Mouse (Mus musculus): ENCODE measurements around the gene Ctnnd2. TPM values are rescaled to one million over a fixed set of nuclear protein-coding genes. Genes with fewer than 3 reads are reported as not detected.
"Not testable (repeated sequence)": the region's sequence is repeated elsewhere in the genome, so short reads cannot be mapped to it uniquely, and the experiment has no call there.

Gene Ctnnd2
- total RNA-seq (2021) = 100 to 1,000 TPM; 268 to 276 TPM
- long read RNA-seq, experiment 1, full-length matches to known transcripts = 79 of 234 reads
- long read RNA-seq, experiment 1, partial matches to known transcripts = 134 of 234 reads
- long read RNA-seq, experiment 1, other reads (novel, unspliced or antisense) = 21 of 234 reads
- long read RNA-seq, experiment 2, full-length matches to known transcripts = 58 of 203 reads
- long read RNA-seq, experiment 2, partial matches to known transcripts = 126 of 203 reads
- long read RNA-seq, experiment 2, other reads (novel, unspliced or antisense) = 19 of 203 reads

DNA sequence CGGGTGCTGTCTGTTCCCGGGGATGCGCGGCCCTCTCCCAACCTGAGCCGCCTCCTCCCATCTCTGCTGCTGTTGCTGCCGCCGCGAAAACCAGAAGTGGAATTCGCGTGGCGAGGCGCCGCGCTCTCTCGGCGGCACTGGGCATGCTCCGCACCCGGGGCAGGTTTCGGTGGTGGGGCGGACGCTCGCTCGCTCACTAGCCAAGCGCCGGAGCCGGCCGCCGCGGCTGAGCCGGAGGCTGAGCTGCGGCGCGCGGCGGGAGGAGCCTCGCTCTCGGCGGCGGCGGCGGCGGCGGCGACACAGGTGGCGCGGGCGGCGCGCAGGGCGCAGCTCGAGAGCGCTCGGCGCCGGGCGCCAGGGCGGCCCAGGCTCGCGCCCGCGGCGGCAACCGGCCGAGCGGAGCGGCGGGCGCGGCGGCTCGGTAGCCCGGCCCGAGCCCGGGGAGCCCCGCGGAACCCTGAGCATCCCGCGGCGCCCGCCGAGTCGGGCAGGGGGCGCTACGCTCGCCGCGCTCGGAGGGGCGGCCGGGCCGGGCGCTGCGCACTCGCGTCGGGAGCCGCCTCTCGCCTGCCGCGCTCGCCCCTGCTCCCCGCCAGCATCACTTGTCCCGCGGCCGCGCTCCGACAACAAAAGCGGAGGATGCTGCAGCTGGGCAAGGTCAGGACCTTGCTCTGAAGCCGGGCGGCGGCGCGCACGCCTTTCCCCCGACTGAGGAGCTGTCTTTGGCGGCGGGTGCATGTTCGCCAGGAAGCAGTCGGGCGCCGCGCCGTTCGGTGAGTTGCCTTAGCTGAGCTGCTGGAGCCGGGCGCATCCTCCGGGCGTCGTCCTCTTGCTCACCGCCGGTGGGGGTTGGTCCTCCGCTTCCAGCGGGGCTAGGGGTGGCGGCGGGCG is at the start of gene Ctnnd2:
Gene Ctnnd2, plus strand, starts transcription at position 203 of the 891 bp plus-strand sequence.
- peak; percentile 88 to 89 for DNase-seq (ENCODE audit: low spot score in 2 of 2)
- intact Hi-C loops (cut with DNase I) = loop anchor here (5.0 to 10.0 kb wide), 3 partner anchors 240 to 1092 kb away; no protein-coding TSS in a partner anchor

DNA sequence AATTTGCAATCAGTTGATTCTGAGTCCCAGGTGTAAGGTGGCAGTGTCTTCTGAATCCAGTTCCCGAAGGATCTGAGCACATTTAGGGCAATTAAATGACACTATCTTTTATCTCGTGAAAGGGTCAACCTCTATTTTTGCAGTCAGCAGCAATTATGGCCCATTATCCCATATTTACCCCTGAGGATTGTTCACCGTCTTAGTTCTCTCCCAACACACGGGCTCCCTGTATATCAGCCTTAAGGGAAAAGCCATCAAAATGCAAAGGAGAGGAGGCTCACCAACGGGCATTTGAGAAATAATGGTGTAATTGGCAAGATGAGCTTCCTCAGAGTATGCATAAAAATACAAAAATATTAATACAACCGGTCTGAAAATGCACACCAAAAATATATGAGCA is 41.7 kb upstream of the Ctnnd2 start:
- no peak for DNase-seq (ENCODE audit: low spot score in 2 of 2)
- intact Hi-C loops (cut with DNase I) = no loop called here

DNA sequence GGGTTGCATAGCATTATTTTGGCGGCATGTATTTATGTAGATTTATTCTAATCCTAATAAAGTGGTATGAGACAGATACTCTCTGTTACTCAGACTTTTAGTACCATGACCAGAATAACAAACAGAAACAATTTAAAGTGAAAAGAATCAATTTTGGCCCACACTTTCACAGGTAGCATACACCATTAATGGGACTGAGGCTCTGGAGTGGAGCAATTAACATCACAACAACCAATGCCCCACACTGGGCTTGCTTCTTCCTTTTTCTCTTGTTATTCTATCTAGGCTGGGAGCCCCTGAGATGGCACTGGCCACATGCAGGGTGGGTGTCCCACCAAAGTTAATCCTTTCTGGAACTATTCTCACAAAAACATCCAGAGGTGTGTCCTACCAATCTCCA is 32.8 kb upstream of the Ctnnd2 start:
- DNase-seq (ENCODE audit: low spot score in 2 of 2); intact Hi-C loops (cut with DNase I): not testable (repeated sequence)

DNA sequence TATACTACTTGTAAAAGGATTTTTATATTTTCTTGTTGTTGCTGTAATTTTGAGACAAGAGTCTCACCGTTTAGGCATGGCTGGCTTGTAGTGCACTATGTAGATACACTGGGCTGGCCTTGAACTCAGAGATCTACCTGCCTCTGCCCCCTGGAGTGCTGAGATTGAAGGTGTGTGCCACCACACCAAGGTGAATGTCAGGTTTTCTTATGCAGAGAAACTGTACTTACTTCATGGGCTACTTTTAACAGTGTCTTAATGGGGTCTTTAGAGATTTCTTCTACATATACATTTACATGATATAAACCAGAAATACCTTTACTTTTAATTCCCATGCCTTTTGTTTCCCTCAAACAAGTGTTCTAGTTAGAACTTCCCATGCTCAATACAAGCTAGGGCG is 27.0 kb upstream of the Ctnnd2 start:
- no peak for DNase-seq (ENCODE audit: low spot score in 2 of 2)
- intact Hi-C loops (cut with DNase I) = no loop called here

DNA sequence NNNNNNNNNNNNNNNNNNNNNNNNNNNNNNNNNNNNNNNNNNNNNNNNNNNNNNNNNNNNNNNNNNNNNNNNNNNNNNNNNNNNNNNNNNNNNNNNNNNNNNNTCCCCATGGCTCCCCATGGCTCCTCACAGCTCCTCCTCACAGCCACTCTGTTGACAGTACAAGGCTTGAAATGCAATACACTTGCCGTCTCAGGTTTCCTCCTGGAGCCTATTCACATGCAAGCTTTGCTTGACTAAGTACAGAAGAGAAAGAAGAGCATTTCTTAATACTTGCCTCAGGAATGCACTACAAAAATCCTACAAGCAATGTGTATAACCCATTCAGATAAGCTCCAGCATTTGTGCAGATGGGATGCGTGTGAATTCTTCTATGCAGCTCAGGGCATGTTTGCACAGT is 20.2 kb upstream of the Ctnnd2 start:
- intact Hi-C loops (cut with DNase I) = no loop called here

DNA sequence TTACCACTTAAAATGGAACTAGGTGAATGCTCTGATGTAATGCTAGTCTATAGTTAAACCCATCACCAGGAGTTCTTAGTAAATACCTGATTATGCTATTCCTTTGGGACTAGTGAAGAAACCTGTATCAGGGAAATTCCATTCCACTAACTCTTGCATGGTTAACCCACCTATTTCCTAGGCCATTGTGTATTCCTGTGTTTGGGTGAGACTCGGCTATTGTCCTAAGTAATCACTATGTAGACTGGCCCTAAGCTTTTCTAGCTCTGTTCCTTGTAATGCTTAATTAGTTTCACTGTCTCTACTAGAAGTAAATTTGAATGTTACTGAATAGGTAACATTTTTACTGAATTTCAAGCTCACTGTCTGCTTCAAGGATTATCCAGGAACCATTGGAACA is 14.4 kb upstream of the Ctnnd2 start:
- intact Hi-C loops (cut with DNase I) = no loop called here

More for the DNA sequence above, 20.2 kb upstream of the Ctnnd2 start:
- no peak for DNase-seq (ENCODE audit: low spot score in 2 of 2)

DNA sequence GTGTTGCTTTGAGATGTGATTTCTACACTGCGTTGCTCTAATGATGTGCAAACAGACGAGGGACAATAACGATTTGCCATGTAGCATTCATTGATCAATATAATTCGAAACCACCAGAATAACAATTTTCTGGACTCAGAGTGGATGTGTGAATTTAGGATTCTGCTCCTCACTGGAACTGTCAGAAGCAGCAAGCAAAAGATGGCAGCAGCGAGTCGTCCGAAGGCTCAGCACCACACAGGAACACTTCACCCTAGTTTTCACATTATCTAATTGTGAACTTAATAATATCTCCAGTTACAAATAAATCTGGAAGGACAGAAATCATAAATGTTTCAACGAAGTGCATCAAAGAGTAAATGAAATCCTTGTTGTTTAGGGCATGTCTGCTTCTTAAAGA is 2.4 kb upstream of the Ctnnd2 start:
- intact Hi-C loops (cut with DNase I) = loop anchor here (5.0 to 10.0 kb wide), 3 partner anchors 242 to 1095 kb away; no protein-coding TSS in a partner anchor
- peak in 1 of 2 experiments; percentile 32 for DNase-seq (ENCODE audit: low spot score in 2 of 2)

More for the DNA sequence above, 14.4 kb upstream of the Ctnnd2 start:
- DNase-seq (ENCODE audit: low spot score in 2 of 2) = no peak

DNA sequence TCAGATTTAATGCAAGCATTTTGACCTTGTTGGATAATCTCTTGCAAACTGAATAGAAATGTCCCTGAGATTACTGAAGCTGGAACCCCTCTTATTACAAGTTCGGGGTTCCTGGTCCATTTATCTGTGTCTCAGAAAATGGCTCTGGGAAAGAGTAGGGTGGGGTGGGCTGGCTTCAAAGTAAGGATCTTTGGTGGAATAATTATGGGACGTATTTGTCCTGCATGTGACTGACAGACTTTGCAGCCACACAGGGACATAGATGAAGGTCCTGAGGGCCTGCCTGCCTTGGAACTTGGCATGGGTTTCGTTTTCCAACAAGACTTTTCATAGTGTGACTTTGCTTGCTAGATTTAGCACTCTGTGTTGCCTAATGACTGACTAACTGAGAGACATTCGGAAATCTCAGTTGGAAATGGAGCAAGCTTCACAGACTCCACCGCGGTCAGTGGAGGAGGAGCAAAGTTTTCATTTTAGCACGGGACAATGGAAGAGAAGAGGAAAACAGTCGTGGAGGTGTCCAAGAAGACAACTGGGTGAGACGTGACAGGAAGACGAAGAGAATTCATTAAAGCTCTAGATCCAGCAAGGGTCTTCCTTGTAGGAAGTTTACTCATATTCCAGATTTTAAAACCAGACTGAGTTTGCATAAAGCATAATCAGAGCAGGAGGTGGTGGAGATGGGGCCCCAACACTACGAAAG is 749 bp upstream of the Ctnnd2 start:
- intact Hi-C loops (cut with DNase I) = loop anchor here (5.0 to 10.0 kb wide), 3 partner anchors 241 to 1093 kb away; no protein-coding TSS in a partner anchor
- DNase-seq (ENCODE audit: low spot score in 2 of 2) = no peak

DNA sequence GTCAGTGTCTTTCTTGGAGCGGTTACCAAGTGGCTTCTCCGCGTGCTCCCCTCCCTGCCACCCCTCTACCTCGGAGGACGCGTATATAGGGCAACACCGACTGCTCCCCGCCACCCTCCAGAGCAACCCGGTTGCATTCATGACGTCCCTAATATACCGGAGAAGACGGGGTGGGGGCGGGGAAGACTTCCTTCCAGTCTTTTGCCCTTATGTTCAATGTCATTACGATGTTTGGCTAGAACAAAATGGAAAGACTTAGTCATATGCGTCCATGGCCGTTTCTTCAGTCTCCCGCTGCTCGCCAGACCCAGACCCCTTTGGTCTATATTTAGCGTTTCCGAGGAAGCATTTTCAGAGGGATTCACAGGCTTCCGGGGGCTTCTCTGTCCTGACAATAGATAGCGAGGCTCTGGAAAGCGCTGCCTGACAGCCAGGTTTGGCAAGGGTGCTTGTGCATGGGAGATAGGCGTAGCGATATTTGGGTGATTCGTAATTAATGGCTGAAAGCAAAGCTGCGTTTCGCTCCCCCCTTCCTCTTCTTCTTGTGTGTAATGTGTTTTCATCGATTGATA is 1.1 kb downstream of the Ctnnd2 start:
- peak in 1 of 2 experiments; percentile 21 for DNase-seq (ENCODE audit: low spot score in 2 of 2)
- intact Hi-C loops (cut with DNase I) = loop anchor here (5.0 to 10.0 kb wide), 3 partner anchors 239 to 1091 kb away; no protein-coding TSS in a partner anchor

DNA sequence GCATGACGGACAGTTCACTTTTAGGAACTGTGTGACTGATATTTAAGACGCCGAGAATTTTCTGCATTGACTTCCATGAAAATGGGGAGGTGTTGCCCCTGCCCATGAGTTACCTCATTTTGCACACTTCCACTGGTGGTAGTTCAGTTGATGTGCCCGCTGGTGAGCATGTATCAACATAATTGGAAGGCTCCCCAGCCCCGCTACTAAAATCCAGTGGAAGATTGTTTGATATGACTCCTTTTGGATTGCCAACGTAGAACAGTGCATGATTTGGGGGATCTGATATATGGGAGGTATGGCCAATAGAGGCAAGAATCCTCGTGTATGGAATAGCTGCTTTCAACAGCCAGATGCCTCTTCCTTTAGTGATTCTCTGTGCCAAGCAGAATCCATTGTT is 1.9 kb downstream of the Ctnnd2 start:
- no peak for DNase-seq (ENCODE audit: low spot score in 2 of 2)
- intact Hi-C loops (cut with DNase I) = loop anchor here (5.0 to 10.0 kb wide), 3 partner anchors 238 to 1090 kb away; no protein-coding TSS in a partner anchor

DNA sequence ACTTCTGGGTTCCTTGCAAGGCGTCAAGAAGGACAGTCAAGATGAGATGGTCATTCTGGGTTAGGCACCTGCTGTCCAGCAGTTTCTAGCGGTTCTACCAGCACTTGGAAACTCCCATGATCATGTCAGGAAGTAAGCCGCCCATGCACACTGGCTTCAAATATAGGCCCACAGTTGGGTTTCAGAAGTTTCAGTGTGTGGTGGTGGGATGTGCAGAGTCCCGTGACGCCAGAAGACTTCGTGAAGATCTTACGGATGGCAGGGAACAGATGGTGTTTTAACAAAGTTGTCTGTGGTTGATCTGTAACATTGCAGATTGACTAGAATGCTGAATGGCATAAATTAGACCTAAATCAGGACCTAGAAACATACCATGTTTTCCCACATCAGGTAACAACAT is 11.6 kb downstream of the Ctnnd2 start:
- intact Hi-C loops (cut with DNase I) = no loop called here
- DNase-seq (ENCODE audit: low spot score in 2 of 2) = peak in 1 of 2 experiments; percentile 26

DNA sequence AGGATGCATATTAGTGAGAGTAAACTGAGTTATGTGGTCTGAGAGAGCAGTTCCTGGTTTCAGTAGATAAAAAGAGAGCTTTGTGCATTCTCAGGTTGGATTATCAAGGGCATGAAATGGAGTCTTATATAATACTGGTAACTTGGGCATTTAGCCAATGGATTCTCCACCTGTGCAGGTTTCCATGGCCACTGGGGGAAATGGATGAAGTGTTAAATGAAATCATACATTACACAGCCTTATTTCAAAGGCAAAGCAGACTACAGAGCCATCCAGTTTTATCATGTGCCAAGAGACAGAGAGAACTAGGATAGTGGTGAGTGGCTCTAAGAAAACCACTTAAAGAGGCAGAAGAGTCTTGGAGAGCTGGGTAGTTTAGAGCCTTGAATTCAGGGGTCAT is 18.5 kb downstream of the Ctnnd2 start:
- intact Hi-C loops (cut with DNase I) = no loop called here
- no peak for DNase-seq (ENCODE audit: low spot score in 2 of 2)

DNA sequence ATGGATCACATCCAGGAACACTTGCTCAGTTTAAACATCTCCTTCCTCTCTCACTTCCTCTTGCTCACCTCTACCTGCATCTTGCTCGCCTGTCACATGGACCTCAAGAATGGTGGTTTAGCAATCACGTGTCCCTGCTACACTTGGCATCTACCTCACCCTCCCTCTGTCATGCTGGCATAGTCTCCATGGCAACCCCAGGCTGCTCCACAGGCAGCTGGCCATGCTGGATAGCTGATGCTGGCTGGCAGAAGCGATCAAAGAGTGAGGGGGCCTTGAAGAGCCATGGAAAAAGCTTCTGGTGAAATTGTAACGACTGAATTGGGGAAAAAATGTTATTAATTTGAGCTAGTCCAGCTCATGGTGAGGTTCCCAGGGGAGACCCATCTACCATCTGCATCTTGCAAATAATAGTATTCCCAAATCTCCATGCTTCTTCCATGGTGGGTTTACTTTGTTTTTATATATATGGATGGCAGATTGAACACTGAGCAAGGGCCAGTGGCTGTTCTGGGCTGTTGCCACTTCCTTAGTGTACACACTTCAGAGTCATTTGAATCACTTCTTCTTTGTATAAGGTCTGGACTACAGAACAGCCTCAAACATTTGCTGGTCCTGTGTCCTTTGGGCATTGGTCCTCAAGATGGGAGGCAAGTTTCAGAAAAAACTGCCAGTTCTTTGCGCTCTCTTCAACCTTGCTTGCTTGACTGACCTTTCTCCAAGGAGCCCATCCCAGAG is 19.7 kb downstream of the Ctnnd2 start:
- peak; percentile 58 to 82 for DNase-seq (ENCODE audit: low spot score in 2 of 2)
- intact Hi-C loops (cut with DNase I) = no loop called here

DNA sequence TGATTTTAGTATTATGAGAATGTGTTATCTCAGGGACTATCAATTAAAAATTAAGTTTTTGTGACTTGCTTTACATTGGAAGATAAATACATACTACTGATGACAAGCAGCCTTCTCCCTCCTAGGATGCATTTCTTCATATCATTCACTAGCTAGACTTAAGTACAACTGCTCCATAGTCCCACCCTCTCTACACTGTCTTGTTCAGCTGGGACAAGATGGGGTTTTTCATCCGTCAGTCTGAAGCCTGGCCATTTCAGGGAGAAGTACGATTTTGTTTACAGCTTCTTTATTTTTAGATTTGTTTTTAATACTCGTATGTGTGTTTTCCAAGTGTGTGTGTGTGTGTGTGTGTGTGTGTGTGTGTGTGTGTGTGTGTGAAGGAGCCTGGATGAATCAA is 26.0 kb downstream of the Ctnnd2 start:
- intact Hi-C loops (cut with DNase I) = no loop called here
- no peak for DNase-seq (ENCODE audit: low spot score in 2 of 2)

DNA sequence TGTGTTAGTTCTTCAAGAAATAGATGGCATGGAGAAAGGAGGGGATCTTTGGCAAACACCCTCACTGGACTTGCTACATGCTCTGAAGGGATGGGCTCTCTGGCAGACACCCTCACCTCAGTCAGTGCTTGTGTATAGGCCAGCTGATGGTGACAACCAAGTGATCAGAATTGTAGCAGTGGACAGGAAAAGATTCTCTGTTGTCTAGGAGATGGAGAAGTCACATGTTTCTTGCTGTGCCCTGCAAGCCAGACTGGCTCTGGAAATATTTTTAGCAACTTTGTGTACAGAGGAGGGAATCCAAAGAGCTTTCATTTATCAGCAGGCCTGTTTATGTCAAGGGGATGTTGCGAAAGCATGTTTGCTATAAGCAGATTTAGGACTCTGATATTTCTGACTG is 27.4 kb downstream of the Ctnnd2 start:
- DNase-seq (ENCODE audit: low spot score in 2 of 2) = peak in 1 of 2 experiments; percentile 56
- intact Hi-C loops (cut with DNase I) = no loop called here

DNA sequence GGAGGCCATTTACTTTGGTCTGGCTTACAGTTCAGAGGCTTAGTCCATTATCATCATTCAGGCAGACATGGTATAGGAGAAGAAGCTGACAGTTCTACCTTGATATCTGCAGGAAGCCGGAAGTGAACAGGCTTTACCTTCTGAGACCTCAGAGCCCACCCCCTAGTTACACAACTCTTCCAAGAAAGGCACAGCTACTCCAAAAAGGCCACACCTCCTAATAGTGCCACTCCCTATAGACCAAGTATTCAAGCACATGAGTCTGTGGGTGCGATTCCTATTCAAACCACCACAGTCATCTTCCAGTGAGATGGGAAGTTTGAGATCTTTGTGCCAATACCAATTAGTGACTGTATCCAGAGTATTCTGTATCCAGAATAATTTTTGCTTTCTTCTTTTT is 28.8 kb downstream of the Ctnnd2 start:
- intact Hi-C loops (cut with DNase I) = no loop called here
- DNase-seq (ENCODE audit: low spot score in 2 of 2) = no peak

DNA sequence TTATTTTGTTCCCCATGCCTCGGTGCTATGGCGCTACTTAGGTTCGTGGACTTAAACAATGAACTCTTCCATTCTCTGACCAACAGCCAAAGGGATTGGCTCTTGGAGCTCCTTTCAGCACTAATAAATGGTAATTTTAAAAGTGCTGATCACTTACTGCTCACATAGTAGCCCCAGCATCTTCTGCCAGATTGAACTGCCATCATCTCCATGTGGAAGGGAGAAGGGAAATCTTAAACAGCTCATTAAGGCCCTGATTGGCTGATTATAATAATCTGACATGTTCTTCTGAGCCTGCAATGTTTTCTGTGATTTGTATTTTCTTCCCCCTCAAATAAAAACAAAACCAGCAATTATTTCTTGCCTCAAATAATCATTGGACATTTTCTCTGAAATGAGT is 29.2 kb downstream of the Ctnnd2 start:
- intact Hi-C loops (cut with DNase I) = no loop called here
- DNase-seq (ENCODE audit: low spot score in 2 of 2) = no peak

DNA sequence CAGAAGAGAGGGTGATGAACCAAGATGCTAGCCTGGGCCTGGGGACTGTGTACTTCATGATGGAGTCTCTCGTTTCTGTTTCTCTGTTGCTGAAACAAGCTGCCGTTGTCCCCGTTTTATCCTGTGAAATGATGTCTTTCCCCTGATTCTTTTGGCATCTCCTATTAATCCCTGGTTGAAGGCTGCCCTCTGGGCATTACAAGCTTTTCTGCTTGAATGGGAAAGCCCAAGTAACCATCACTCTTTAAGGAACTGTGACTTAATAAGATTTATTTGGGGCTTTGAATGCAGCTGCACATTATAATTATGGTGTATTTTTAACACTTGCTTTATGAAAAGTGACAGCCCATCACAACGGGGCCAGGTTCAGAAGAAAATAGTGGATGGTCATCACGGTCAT is 40.4 kb downstream of the Ctnnd2 start:
- DNase-seq (ENCODE audit: low spot score in 2 of 2) = no peak
- intact Hi-C loops (cut with DNase I) = no loop called here

DNA sequence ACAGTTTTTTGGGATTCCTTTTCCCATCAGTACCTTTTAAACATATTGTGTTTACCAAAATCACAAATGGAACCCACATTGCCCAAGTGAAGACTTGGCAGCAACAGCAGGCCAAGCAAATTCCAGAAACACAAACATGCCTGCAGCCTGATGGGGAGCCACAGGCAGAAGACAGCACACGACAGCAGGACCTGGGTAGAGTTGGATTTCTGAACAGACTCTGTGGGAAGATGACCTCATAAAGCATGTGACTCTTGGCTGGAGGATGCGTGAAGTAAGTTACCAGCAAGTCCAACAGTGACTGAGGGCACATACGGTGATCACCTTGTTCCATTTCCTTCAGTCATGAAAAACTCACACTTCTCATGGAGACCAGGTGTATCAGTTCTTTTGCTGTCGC is 43.5 kb downstream of the Ctnnd2 start:
- intact Hi-C loops (cut with DNase I) = no loop called here
- DNase-seq (ENCODE audit: low spot score in 2 of 2) = no peak
